Mouse (Mus musculus) v-Abl transformed pro-B cells (cell line): ENCODE data around the gene C1ra.
"Not testable (repeated sequence)": the region's sequence is repeated elsewhere in the genome, so short reads cannot be mapped to it uniquely, and the experiment has no call there.

Source experiments
- in situ Hi-C, 2 experiments: fragments of 400-800 bp; cut with MboI; formaldehyde crosslinking; loops; one replicate each; pipeline ENCODE4 v1.15.1; 2025; ENCODE audit not compliant: unreplicated experiment in 2 of 2

The C1ra gene

DNA sequence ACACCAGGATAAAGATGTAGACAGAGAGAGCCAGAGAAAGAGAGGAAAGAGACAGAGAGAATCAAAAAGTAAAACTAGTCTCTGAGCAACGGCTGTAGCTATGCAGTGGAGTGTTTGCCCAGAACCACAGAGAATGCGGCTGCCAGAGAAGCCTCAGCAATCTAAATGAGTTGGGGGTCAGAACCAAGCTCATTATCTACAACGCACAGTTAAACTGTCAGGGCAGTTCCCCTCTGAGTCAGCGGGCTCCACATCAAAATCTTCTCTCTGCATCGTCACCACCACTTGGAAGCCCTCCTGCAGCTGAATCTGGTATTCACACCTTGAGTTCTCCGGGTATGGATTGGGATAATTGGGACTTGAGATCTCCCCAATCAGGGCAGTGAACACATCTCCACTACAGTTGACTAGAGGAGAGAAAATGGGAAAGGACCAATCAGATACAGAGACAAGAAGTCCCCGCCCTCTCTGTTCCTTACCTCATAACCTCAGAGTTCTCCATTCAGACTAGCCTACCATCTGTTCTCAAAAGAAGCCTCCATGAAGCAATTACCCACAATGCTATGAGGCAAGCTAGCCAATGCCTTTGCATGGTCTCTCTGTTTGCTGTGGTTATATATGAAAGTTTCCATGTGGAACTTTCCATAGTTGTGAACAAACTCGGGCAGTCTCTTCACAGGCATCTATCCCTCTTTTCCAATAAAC, 24.1 kb downstream of the C1ra start:
- in situ Hi-C loops: not testable (repeated sequence)

DNA sequence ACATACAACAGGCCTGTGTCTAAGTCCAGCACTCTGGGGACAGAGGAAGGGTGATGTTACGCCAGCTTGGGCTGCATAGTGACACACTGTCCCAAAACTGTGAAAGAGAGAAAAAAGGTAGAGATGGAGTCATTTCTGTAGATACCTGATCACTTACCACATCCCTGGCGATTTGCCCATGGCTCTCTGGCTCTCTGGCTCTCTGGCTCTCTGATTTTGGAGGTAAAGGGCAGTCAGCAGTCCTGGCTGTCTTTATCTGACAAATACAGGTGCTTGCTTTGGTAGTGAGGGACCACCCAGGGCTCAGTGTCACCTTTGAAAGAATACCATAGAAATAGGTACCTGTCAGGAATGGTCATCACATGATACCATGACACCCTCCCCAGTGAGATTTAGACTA, 29.0 kb downstream of the C1ra start:
- in situ Hi-C loops: not testable (repeated sequence)

DNA sequence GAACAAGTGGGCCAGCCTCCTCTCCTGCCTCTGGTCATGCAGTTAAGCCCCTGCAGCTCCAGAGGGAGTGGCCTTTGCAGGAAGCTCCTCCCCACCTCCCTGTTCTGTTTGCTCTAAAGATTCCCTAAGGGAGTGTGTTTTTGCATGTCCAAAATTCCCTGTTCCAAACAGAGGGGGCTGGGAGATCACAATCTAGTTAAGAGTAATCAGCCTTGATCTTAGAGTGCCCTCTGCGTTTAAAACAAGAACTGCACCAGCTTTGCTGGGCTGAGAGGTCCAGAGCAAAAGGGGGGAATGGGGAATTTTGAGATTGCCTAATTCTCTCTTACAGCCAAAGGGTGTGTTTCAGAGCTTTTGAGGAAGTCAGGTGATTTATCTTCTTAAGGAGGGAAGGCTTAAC, 30.1 kb downstream of the C1ra start, which contains the start of gene C1s1:
TSS of gene C1s1 (minus strand) at position 76 of the 400 bp plus-strand sequence.
- in situ Hi-C loops: not testable (repeated sequence)

DNA sequence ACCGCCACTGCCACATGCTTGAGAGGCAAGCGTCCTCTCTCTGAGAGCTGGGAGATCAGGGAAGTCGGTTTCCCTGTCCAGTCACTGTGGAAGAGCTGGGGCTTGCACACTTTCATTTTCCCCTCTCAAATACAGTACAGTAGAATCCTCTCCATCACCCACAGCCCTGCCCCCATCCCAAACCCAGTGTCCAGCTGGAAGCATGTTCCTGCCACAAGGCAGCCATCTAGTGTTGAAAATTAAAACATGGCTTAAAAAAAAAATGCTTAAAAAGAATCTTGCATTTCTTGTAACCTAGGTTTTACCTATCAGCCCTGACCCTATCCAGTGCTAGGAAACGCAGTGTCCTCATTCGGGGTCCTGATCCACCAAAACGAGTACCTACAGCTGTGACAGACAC, 32.3 kb downstream of the C1ra start:
- in situ Hi-C loops: no loop called here

DNA sequence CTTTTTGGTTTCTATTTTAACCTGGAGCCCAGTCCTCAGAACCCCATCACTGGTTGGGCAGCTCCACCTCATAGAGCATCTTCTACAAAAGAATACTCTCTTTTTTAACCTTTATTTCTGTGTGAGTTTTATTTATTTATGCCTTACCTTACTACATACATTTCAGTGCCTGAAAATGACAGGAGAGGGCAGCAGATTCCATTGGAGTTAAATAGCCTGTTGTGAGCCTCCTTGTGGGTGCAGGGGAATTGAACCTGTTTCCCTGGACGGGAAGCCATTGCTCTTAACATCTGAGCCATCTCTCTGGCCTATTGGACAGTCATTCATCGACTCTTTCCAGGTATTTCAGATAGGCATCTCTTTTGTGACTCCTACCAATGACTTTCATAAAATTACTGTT, 33.2 kb downstream of the C1ra start:
- in situ Hi-C loops: no loop called here

DNA sequence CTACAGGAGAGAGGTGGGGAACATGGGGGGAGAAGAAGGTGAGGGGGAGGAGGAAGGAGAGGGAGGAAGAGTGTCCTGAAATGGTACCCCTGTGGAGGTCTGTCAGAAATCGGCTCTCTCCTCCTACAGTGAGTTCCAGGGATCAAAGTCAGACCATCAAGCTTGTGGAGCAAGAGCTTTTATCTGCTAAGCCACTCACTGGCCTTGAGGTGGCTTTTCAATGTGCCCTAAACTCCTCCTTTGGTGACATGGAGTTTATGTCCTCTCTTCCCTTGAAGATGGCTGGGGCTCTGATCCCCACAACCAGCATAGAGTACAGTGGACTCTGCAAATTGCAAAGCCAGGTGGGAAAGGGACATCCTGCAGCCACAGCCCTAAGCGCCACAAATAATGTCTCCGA, 35.8 kb downstream of the C1ra start:
- in situ Hi-C loops: not testable (repeated sequence)

DNA sequence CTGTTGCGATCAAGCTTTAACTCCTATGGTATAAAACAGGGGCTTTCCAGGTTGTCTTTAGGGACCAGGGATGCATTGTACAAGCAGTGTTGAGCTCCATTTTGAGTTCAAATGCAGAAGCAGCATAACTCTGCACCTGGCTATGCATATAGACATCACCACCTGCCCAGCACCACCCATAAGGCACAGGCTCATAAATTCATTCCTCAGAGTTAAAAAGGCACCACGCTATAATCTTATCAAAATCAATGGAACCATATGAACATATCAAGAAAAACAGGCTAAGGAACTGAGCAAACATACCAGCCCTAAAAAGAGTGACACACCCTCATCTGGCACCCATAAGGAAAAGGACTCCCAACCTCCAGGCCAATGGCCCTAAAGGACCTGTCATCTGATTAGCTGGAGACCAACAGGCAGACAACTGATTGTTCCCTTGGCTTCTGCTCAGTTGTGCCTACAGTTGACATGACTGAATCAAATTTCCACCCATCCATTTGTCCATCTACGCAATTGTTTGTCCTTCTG, 36.9 kb downstream of the C1ra start:
- in situ Hi-C loops: no loop called here

DNA sequence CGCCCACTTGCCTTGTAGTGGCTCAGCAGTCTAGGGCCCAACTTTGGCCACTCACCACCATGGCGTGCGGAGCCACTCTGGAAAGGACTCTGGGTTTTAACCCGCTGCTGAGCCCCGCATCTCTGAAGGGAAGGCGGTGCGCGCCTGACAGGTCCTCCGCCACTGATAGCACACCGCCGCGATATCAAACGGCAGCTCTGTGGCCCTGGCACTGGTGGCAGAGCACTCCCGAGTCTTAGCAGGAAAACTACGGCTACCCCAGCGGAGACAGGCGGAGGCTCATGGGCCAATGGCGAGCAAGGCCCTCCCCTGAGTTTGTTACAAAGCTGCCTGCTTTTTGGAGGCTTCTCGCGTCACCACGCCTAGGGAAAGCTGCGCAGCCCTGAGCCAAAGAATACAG, 40.6 kb downstream of the C1ra start:
- in situ Hi-C loops: no loop called here

DNA sequence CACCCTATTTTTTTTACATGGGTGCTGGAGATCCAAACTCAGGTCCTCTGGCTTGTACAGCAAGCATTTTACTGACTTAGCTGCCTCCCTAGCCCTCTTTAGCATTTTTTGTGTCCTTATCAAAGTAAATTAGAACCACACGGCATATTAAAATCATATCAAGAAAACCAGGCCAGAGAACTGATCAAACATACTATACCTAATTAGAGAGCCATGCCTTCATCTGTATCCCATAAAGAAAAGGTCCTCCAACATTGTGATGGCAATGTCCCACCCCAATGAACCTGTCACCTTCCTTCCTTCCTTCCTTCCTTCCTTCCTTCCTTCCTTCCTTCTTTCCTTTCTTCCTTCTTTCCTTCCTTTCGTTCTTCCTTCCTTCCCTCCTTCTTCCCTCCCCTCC, 43.8 kb downstream of the C1ra start:
- in situ Hi-C loops: not testable (repeated sequence)

DNA sequence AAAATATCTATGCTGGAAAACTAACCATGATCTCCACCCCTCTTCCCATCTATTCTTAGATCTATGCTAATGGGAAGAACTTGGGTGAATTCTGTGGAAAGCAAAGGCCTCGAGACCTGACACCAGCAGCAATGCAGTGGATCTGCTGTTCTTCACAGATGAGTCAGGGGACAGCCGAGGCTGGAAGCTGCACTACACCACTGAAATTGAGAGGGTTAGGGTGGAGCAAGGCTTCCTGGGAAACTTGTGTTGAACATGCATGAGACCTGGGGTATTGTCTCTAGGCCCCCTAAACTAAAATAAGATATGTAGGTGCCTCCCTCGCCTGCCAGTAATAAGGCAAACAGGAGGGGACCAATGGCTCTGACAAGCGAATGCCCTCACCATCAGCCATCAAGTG, 49.0 kb downstream of the C1ra start:
- in situ Hi-C loops: not testable (repeated sequence)

DNA sequence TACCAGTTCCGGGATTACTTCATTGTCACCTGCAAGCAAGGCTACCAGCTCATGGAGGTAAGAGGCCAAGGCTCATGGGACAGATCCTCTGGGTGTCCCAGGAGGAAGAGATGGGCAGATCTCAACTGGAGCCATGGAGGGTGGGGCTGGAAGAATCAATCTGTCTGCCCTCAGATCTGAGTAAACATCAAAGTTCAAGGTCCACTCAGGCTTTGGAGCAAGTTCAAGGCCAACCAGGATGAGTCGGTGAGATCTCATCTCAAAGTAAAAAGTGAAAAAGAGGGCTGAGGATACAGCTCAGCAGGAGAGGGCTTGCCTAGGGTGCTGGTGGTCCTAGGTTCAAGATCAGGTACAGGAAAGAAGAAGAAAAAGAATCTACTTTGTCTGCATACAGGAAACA, 49.4 kb downstream of the C1ra start:
- in situ Hi-C loops: not testable (repeated sequence)

DNA sequence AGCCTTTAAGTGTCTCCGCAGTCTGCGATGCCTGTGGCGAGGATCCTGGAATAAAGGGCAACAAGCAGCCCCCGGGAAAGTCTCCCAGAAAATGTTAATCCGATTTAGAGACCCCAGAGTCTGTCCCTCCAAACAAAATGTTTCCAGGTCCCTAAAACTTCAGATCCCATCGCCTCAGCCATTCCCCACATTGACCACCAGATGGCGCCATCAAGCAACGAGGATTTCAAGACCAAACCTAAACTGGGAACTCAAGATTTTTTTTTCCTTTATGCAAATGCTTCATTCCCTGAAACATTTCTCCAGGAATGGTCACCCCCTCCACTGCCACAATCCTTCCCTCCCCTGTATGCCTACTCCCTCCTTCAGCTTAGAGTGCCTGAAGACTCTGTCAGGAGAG, 57.8 kb downstream of the C1ra start, which contains the start of gene C1rb:
TSS of gene C1rb (plus strand) at position 269 of the 400 bp plus-strand sequence.
- in situ Hi-C loops: loop anchor here in 1 of 2 experiments (5.0 kb wide), 1 partner anchor 192 kb away; no protein-coding TSS in a partner anchor
